Mouse (Mus musculus) kidney, adult 8-10 months (tissue): ENCODE measurements at regions not wholly inside any gene's neighbourhood (a gene's known extent, or its start where the extent isn't known, plus 50 kb on each side); places are given as distances from the start of the nearest gene placed in this dataset.
A peak's percentile ranks its signal among the peaks of the same experiment; 100 is the strongest.

Experiments
- DNase-seq, 2 experiments: peaks; one replicate each; pipeline ENCODE4 v3.0.0; 2022

- DNase-seq = no peak
These were observed 316.4 kb upstream of the Adgrl2 start for GRCm38 (mm10) chr3:149306709-149307108.

GRCm38 (mm10) chr3:149306291-149306690 is 315.9 kb upstream of the Adgrl2 start:
- DNase-seq = no peak

GRCm38 (mm10) chr3:149305440-149305839 is 315.1 kb upstream of the Adgrl2 start:
- DNase-seq = no peak

GRCm38 (mm10) chr3:149305011-149305413 is 314.7 kb upstream of the Adgrl2 start:
- no peak for DNase-seq

GRCm38 (mm10) chr3:149303418-149303817 is 313.1 kb upstream of the Adgrl2 start:
- DNase-seq = no peak

- no peak for DNase-seq
These were observed 309.6 kb upstream of the Adgrl2 start for GRCm38 (mm10) chr3:149300002-149300401.

GRCm38 (mm10) chr3:149296419-149296962 is 306.1 kb upstream of the Adgrl2 start:
- DNase-seq = no peak

GRCm38 (mm10) chr3:149295942-149296341 is 305.6 kb upstream of the Adgrl2 start:
- DNase-seq = no peak

GRCm38 (mm10) chr3:149295257-149295831 is 305.0 kb upstream of the Adgrl2 start:
- no peak for DNase-seq

- DNase-seq = no peak
These were observed 304.1 kb upstream of the Adgrl2 start for GRCm38 (mm10) chr3:149294445-149294844.

- DNase-seq = no peak
These were observed 302.1 kb upstream of the Adgrl2 start for GRCm38 (mm10) chr3:149292459-149292858.

GRCm38 (mm10) chr3:149291473-149291872 is 301.1 kb upstream of the Adgrl2 start:
- DNase-seq = no peak

- DNase-seq = no peak
These were observed 299.9 kb upstream of the Adgrl2 start for GRCm38 (mm10) chr3:149290228-149290627.

GRCm38 (mm10) chr3:149287080-149287479 is 296.7 kb upstream of the Adgrl2 start:
- DNase-seq = no peak

GRCm38 (mm10) chr3:149284976-149285375 is 294.6 kb upstream of the Adgrl2 start:
- no peak for DNase-seq

- DNase-seq = no peak
These were observed 290.7 kb upstream of the Adgrl2 start for GRCm38 (mm10) chr3:149280807-149281789.

GRCm38 (mm10) chr3:149279338-149279737 is 289.0 kb upstream of the Adgrl2 start:
- peak in 1 of 2 experiments; percentile 19 for DNase-seq

- DNase-seq = no peak
These were observed 287.5 kb upstream of the Adgrl2 start for GRCm38 (mm10) chr3:149277812-149278211.

GRCm38 (mm10) chr3:149275478-149276132 is 285.2 kb upstream of the Adgrl2 start:
- DNase-seq = no peak

GRCm38 (mm10) chr3:149274987-149275386 is 284.6 kb upstream of the Adgrl2 start:
- no peak for DNase-seq

GRCm38 (mm10) chr3:149273993-149274692 is 283.8 kb upstream of the Adgrl2 start:
- peak in 1 of 2 experiments; percentile 27 for DNase-seq

- no peak for DNase-seq
These were observed 280.1 kb upstream of the Adgrl2 start for GRCm38 (mm10) chr3:149270459-149270858.
